Mouse (Mus musculus): Measurements from ENCODE around the gene Gdap2. TPM values are rescaled to one million over a fixed set of nuclear protein-coding genes. Genes with fewer than 3 reads are reported as not detected.

Gdap2 gene
- 18.7 and 24.6 TPM in 2 replicates for polyA plus RNA-seq (2014; fragmentation: Nextera tagmentation; extraction: Ambion mirVana)

DNA sequence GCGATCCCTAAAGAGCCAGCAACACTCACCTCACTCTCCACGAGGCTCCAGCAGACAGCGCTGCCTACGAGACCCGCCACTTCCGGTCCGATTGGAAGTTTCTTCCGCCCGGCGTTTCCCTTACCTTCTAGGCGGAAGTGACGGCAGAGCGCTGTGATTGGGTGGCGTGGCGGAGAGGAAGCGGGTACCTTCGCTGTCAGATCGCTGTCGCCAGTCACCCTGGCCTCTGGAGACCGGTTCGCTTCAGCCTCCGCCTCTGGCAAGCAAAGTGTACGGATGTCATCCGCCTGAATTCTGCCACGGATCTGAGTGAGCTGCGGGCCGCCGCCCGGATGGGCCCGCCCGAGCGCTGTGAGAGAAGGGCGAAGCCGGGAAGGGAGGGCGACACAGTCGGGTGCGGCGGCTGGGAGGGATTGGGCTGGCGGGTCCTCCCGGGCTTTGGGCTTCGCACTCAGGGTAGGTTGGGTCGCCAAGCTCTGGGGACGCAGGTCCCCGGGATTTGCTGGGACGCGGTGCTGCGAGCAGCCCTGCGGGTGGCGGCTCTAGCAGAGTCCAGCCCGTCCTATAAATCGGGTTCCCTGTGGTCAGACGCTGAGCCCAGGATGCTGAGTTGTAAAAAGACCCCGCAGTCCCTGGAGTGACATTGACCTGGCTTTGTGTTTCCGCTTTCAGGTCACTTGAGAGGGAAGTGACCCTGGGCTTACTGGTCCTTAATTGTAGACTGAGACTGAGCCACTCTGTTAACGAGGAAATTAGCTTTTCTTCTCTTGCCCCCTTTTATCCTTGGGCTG, at the start of gene Gdap2, which contains the start of gene Wdr3:
Gene Gdap2, plus strand, starts transcription at position 67 of the 791 bp plus-strand sequence.
Gene Wdr3, minus strand, starts transcription at position 93 of the 791 bp plus-strand sequence.
- Histone ChIP-seq H3K9me3 (ENCODE audit: control insufficient read depth, low read length) (no peaks in the 10 kb centered on the region), H3K9ac (ENCODE audit: low read depth, low read length) (peak within 1 kb of the TSS; percentile 79)
- under 1% methylated on average over 55 of the region's 55 CpGs for WGBS

DNA sequence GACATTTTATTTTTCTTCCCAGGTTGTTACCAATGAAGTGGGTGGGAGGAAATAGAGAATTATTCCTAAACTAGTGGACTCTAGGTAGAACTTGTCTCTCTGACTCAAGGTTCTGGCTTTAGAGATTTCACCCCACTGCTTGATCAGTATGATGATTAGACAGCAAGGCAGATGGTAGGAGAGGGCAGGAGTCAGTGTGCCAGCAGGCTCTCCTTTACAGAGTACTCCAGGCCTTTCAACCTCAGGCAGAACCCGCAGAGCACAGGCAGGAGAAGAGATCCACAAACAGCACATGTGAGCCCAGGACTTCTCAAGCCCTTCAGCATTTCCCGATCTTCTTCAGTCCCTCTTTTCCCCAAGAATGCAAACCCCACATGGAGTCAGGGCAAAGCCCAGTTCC, 43.5 kb upstream of the Gdap2 start:
- H3K27me3 ChIP-seq (ENCODE audit: control insufficient read depth, insufficient read depth, low read length): no peaks in the 10 kb centered on the region
- no peaks in the 10 kb centered on the region for H3K9me3 ChIP-seq (ENCODE audit: control insufficient read depth, low read length)
- ATAC-seq (ENCODE audit: low FRiP score, low TSS enrichment): no peak
- H3K27ac ChIP-seq (ENCODE audit: low read depth, low read length): no peak overlapping the region
- no peak overlapping the region for H3K4me2 ChIP-seq (replicated peaks; ENCODE audit: low read depth, low read length)
- H3K9ac ChIP-seq (ENCODE audit: low read depth, low read length): no peak overlapping the region
- H3K4me1 ChIP-seq (ENCODE audit: control insufficient read depth, insufficient read depth, low read length): no peaks in the 10 kb centered on the region
- 86% methylated on average over 2 of the region's 2 CpGs for WGBS
- H3K4me3 ChIP-seq (ENCODE audit: low read length): no peak overlapping the region
- H3K36me3 ChIP-seq (ENCODE audit: control insufficient read depth, insufficient read depth, low read length): no peaks in the 10 kb centered on the region

More for the DNA sequence above, at the start of gene Gdap2, which contains the start of gene Wdr3:
- Histone ChIP-seq H3K27ac (ENCODE audit: low read depth, low read length) (peak within 1 kb of the TSS; percentile 62; the same call in 1 of the 2 replicates), H3K27me3 (ENCODE audit: control insufficient read depth, insufficient read depth, low read length) (no peaks in the 10 kb centered on the region), H3K4me3 (ENCODE audit: low read length) (peak within 1 kb of the TSS; percentile 90), H3K36me3 (ENCODE audit: control insufficient read depth, insufficient read depth, low read length) (peaks cover 24% of the 10 kb centered on the region), H3K4me2 (replicated peaks; ENCODE audit: low read depth, low read length) (peak within 1 kb of the TSS; percentile 79), H3K4me1 (ENCODE audit: control insufficient read depth, insufficient read depth, low read length) (no peaks in the 10 kb centered on the region; the same call in 1 of the 2 replicates)
- peak; percentile 98 for ATAC-seq (ENCODE audit: low FRiP score, low TSS enrichment)

DNA sequence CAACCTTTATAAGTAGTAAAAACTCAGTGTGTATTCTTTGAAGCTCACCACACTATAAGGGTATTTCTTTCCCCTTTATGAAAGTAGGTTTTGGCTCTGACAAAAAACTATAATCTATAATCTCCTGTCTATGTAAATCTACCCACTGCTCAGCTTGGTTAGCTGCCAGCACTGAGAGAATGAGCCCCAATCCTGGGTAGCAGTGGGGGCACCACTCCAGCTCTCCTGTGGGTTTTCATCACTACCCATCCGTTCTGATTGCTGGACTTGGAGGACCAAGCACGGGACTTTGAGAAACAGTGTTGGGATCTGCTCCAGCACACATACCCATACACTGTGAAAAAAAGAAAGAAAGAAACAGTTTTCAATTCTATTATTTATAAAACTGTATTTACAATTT, 40.2 kb upstream of the Gdap2 start:
- no peak overlapping the region for H3K4me3 ChIP-seq (ENCODE audit: low read length)
- no peaks in the 10 kb centered on the region for H3K4me1 ChIP-seq (ENCODE audit: control insufficient read depth, insufficient read depth, low read length)
- no peaks in the 10 kb centered on the region for H3K9me3 ChIP-seq (ENCODE audit: control insufficient read depth, low read length)
- no peaks in the 10 kb centered on the region for H3K27me3 ChIP-seq (ENCODE audit: control insufficient read depth, insufficient read depth, low read length)
- no peaks in the 10 kb centered on the region for H3K36me3 ChIP-seq (ENCODE audit: control insufficient read depth, insufficient read depth, low read length)
- no peak for ATAC-seq (ENCODE audit: low FRiP score, low TSS enrichment)
- no peak overlapping the region for H3K9ac ChIP-seq (ENCODE audit: low read depth, low read length)
- H3K4me2 ChIP-seq (replicated peaks; ENCODE audit: low read depth, low read length): no peak overlapping the region
- no peak overlapping the region for H3K27ac ChIP-seq (ENCODE audit: low read depth, low read length)
- 67% methylated on average over 2 of the region's 2 CpGs for WGBS

DNA sequence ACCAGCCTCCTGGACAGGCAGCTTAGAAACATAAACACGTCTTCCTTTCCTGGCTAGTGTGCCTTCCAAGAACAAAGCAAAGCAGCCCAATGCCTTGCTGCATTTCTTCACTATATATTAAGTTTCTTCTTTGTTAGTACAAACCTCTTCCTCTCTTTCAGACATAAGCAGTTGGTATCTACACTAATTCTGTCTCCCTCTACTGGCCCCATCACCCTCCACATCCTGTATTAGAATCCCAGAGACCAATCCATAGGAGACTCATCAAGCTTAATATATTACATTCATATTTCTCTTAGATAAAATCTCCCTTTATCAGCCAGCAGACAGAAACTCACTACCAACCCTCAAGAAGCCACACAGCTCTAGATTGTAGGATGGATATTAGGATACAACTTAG, 39.7 kb upstream of the Gdap2 start:
- Histone ChIP-seq H3K36me3 (ENCODE audit: control insufficient read depth, insufficient read depth, low read length) (no peaks in the 10 kb centered on the region), H3K27me3 (ENCODE audit: control insufficient read depth, insufficient read depth, low read length) (no peaks in the 10 kb centered on the region), H3K27ac (ENCODE audit: low read depth, low read length) (no peak overlapping the region), H3K4me2 (replicated peaks; ENCODE audit: low read depth, low read length) (no peak overlapping the region), H3K9me3 (ENCODE audit: control insufficient read depth, low read length) (no peaks in the 10 kb centered on the region), H3K9ac (ENCODE audit: low read depth, low read length) (no peak overlapping the region), H3K4me3 (ENCODE audit: low read length) (no peak overlapping the region), H3K4me1 (ENCODE audit: control insufficient read depth, insufficient read depth, low read length) (no peaks in the 10 kb centered on the region)
- 63% methylated on average over 1 of the region's 1 CpGs for WGBS
- ATAC-seq (ENCODE audit: low FRiP score, low TSS enrichment): no peak

DNA sequence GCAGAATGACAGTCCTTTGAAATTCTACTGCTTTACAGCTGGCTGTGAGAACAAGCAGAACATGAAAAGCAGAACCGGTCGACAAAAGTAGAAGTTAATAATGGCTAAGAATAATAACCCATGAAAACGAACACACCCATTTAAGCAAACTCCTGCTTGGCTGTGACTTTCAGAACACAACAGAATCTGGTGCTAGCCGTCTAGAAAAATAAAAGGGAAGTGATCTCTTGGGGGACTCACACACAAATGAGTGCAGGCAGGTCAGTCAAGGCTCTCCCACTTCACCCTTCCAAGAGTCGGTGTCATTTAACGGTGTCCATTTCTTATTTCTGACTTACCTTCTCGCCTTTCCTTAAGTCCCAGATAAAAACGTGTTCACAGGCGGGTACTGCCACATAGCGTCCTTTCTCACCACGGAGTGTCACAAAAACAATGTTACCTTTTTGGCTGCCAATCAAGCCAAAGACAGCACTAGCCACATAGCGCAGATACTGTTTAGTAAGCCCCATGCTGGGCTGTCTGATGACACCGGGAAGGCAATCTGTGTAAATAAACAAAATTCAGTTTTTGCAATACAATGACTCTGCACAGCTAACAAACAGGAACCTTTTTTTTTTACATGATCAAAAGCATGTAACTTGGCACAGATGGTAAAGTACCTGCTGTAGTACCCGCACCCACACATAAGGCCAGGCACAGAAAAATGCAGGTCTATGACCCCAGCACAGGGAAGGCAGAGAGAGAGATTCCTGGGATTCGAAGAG, 1.3 kb upstream of the Gdap2 start:
- no peak overlapping the region for H3K27ac ChIP-seq (ENCODE audit: low read depth, low read length)
- no peaks in the 10 kb centered on the region for H3K9me3 ChIP-seq (ENCODE audit: control insufficient read depth, low read length)
- H3K27me3 ChIP-seq (ENCODE audit: control insufficient read depth, insufficient read depth, low read length): no peaks in the 10 kb centered on the region
- no peaks in the 10 kb centered on the region; the same call in 1 of the 2 replicates for H3K4me1 ChIP-seq (ENCODE audit: control insufficient read depth, insufficient read depth, low read length)
- H3K4me3 ChIP-seq (ENCODE audit: low read length): peak overlapping the region; percentile 90
- peaks cover 38% of the 10 kb centered on the region for H3K36me3 ChIP-seq (ENCODE audit: control insufficient read depth, insufficient read depth, low read length)
- no peak for ATAC-seq (ENCODE audit: low FRiP score, low TSS enrichment)
- 83% methylated on average over 15 of the region's 15 CpGs for WGBS
- H3K4me2 ChIP-seq (replicated peaks; ENCODE audit: low read depth, low read length): peak overlapping the region; percentile 79
- H3K9ac ChIP-seq (ENCODE audit: low read depth, low read length): peak overlapping the region; percentile 79; the same call in 1 of the 2 replicates

DNA sequence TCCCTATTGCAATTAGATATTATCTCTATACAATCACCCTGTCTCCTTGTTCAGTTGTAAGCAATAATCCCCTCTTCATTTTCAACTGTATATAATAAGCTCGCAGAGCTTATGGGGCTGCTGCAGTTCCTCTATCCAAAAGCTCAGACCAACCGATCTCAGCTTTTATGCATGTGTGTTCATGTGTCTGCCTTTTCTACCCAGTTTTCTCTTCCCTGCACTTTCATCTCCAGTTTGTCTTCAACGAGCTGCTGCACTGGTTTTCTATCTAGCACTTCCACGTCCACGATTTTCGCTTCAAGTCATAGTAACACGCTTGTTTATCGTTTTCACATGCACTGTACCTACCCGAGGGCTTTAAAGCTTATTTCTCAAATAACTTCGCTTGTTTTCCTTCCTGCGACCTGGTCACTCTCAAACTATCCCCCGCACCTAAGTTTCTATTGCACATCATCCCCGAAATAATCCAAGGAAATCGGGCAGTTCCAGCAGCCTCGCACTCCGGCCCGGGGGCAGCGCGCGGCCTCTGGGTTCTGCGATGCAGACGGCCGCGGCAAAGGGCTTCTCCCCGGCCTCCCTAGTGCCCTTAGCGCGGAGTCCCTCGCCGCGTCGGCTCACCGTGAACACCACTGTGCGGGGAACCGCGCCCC, 391 bp upstream of the Gdap2 start:
- H3K27me3 ChIP-seq (ENCODE audit: control insufficient read depth, insufficient read depth, low read length): no peaks in the 10 kb centered on the region
- H3K4me1 ChIP-seq (ENCODE audit: control insufficient read depth, insufficient read depth, low read length): no peaks in the 10 kb centered on the region; the same call in 1 of the 2 replicates
- H3K36me3 ChIP-seq (ENCODE audit: control insufficient read depth, insufficient read depth, low read length): peaks cover 31% of the 10 kb centered on the region
- 2% methylated on average over 35 of the region's 35 CpGs for WGBS
- peak overlapping the region; percentile 90 for H3K4me3 ChIP-seq (ENCODE audit: low read length)
- H3K4me2 ChIP-seq (replicated peaks; ENCODE audit: low read depth, low read length): peak overlapping the region; percentile 79
- no peaks in the 10 kb centered on the region for H3K9me3 ChIP-seq (ENCODE audit: control insufficient read depth, low read length)
- no peak for ATAC-seq (ENCODE audit: low FRiP score, low TSS enrichment)
- H3K27ac ChIP-seq (ENCODE audit: low read depth, low read length): no peak overlapping the region
- H3K9ac ChIP-seq (ENCODE audit: low read depth, low read length): peak overlapping the region; percentile 79

DNA sequence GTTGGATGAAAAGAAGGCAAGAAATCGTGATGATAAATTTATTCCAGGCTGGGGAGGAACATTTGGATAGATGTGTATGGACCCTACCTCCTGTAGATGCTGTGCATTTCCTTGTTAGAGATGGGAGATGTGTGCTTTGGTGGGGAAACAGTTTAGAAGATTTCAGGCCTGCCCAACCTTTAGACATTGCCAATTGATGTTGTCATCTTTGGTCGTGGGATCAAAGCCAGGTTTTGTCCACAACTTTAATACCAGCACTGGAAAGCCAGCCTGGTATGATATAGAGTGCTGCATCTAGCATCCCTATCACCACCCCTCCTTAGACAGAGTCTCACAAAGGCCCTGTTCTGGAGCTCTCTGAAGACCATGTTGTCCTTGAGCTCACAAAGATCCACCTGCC, 1.4 kb downstream of the Gdap2 start:
- WGBS: 89% methylated on average over 2 of the region's 2 CpGs
- H3K4me3 ChIP-seq (ENCODE audit: low read length): no peak overlapping the region
- ATAC-seq (ENCODE audit: low FRiP score, low TSS enrichment): no peak
- H3K27me3 ChIP-seq (ENCODE audit: control insufficient read depth, insufficient read depth, low read length): no peaks in the 10 kb centered on the region
- H3K36me3 ChIP-seq (ENCODE audit: control insufficient read depth, insufficient read depth, low read length): peaks cover 18% of the 10 kb centered on the region
- no peak overlapping the region for H3K27ac ChIP-seq (ENCODE audit: low read depth, low read length)
- no peaks in the 10 kb centered on the region; the same call in 1 of the 2 replicates for H3K4me1 ChIP-seq (ENCODE audit: control insufficient read depth, insufficient read depth, low read length)
- no peaks in the 10 kb centered on the region for H3K9me3 ChIP-seq (ENCODE audit: control insufficient read depth, low read length)
- H3K4me2 ChIP-seq (replicated peaks; ENCODE audit: low read depth, low read length): no peak overlapping the region
- no peak overlapping the region for H3K9ac ChIP-seq (ENCODE audit: low read depth, low read length)

DNA sequence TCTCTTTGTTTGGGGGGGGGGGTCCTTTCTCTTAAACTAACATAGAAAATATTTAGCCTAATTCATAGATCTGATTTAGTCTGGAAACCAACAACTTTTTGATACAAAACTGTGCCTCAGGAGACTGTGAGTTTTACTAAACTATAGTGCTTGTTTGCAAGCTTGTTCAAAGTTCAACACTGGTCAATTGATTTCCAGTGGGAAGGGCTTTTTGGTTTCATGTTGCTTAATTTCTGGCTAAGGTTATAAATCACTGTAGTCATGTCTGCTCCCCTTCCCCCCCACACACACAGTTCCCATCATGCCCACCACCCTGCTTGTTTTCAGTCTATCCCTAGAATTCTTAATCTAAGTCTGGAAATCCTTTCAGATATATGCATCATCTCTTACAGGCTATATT, 2.8 kb downstream of the Gdap2 start:
- Histone ChIP-seq H3K4me2 (replicated peaks; ENCODE audit: low read depth, low read length) (no peak overlapping the region), H3K9me3 (ENCODE audit: control insufficient read depth, low read length) (no peaks in the 10 kb centered on the region), H3K27ac (ENCODE audit: low read depth, low read length) (no peak overlapping the region), H3K4me1 (ENCODE audit: control insufficient read depth, insufficient read depth, low read length) (no peaks in the 10 kb centered on the region; the same call in 1 of the 2 replicates), H3K4me3 (ENCODE audit: low read length) (no peak overlapping the region), H3K9ac (ENCODE audit: low read depth, low read length) (no peak overlapping the region), H3K36me3 (ENCODE audit: control insufficient read depth, insufficient read depth, low read length) (peaks cover 8% of the 10 kb centered on the region; the same call in 1 of the 2 replicates), H3K27me3 (ENCODE audit: control insufficient read depth, insufficient read depth, low read length) (no peaks in the 10 kb centered on the region)
- ATAC-seq (ENCODE audit: low FRiP score, low TSS enrichment): no peak

All from kidney, embryonic 14.5 days (tissue).